Mouse (Mus musculus): ENCODE results near the gene S100a1. TPM values are rescaled to one million over a fixed set of nuclear protein-coding genes. Genes with fewer than 3 reads are reported as not detected.

The S100a1 gene
- polyA plus RNA-seq, 1 experiment from 2014 or later: 190 TPM

DNA sequence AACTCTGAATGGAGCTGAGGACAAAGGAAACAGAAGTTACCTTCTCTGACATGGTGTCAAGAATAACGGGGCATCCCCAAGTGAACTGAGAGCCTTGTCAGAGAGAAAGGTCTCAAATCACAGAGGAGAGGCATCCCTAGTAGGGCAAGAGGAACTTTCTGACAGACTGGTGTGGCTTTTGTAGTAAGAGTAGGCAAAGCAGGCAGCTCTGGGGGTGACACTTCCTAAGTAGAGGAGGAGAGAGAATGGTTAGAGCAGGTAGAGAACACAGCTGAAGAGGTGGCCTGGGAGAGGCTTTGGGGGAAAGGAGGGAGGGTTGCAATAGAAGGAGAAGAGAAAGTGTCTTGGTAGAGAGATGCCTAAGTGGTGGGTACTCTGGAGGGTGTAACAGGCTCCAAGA is 21.3 kb upstream of the S100a1 start:
- in situ Hi-C loops (cut with MboI; ENCODE audit: low pct_unique_long_range_greater_than_20kb): no loop called here
- ATAC-seq (no peak), DNase-seq (ENCODE audit: low read depth, low spot score) (no peak)
- no peak for TF ChIP-seq CTCF (IDR thresholded peaks at IDR 0.05)
- ChIA-PET POLR2A (no interaction called here), CTCF (interaction anchor here (0.9 to 4.6 kb wide), 4 partner anchors 10 to 80 kb away, joined by 3 to 38 read pairs (median 10); partner anchors contain the start of gene S100a14)
- no peaks in the 10 kb centered on the region for H3K27me3 ChIP-seq

DNA sequence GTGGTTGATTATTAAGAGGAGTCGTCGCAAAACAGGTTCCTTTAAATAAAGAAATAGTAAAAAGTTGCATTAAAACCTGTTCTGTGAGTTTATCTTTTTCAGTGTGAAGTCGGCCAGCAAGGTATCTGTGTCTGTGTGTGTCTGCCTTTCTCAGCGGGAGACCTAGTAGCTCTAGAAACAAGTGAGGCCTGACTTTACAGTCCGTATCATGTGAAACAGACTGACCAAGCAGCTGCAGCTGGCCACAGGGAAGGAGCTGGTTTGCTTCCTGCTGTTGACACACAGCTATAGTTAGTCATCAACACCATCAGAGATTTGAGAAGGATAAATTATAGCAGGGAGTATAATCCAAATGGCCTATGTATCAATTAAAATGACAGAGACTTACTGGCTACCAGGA is 17.5 kb upstream of the S100a1 start:
- ATAC-seq (no peak), DNase-seq (ENCODE audit: low read depth, low spot score) (no peak)
- CTCF ChIA-PET: interaction anchor here (1.3 to 1.4 kb wide), 2 partner anchors 12 to 52 kb away, joined by 3 read pairs; no protein-coding TSS in a partner anchor
- in situ Hi-C loops (cut with MboI; ENCODE audit: low pct_unique_long_range_greater_than_20kb): no loop called here
- no peak for TF ChIP-seq CTCF (IDR thresholded peaks at IDR 0.05)
- POLR2A ChIA-PET: no interaction called here
- H3K27me3 ChIP-seq: no peaks in the 10 kb centered on the region

DNA sequence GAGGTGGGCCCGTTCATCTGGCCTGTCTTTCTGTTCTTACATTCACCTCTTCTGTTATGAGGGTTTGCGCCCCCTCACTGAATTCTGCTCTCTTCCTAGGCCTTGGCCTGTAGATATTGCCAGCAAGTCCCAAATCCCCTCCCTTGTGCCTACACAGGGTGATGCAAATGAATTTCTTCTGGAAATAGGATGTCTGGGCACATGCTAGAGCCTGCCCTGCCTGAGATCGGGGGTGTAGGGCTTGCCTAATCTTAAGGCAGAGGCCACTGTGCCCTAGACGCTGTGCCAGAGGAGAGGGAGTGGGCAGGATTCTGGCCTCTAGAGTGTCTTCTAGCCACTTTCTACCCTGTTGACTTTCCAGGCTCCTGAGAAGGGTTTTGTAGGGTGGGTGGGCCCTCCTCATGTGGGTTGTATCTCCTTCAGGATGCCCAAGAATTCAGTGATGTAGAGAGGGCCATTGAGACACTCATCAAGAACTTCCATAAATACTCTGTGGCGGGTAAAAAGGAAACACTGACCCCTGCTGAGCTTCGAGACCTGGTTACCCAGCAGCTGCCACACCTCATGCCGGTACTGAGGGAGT is 13.2 kb upstream of the S100a1 start:
- ChIA-PET CTCF (interaction anchor here (1.0 to 6.2 kb wide), 6 partner anchors 9 to 125 kb away, joined by 4 to 66 read pairs (median 22); partner anchors contain the start of genes S100a16, S100a6 and S100a7a), POLR2A (interaction anchor here (0.8 to 1.3 kb wide), 5 partner anchors 9 to 87 kb away, joined by 3 to 4 read pairs (median 3); partner anchors contain the start of gene S100a16)
- DNase-seq (ENCODE audit: low read depth, low spot score) (no peak), ATAC-seq (no peak)
- H3K27me3 ChIP-seq: no peaks in the 10 kb centered on the region
- no peak for TF ChIP-seq CTCF (IDR thresholded peaks at IDR 0.05)
- in situ Hi-C loops (cut with MboI; ENCODE audit: low pct_unique_long_range_greater_than_20kb): no loop called here

DNA sequence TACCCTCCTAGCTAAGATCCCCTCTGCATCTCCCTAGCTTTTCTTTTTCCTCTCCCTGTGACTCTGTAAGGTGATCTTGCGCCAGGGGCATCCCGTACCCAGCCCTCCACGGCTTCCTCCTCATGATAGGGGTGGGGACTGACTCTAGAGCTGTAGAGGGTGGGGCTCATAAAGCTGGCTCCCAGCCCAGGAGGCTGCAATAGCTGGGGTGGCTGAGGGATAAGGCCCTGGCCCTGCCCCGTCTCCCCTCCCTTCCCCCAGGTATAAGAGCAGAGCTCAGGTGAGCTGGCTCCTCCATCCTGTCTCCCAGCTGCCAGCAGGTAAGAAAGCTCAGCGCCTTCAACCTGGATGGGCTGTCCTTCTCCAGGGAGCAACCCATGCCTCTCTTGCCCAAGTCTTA is 12.4 kb upstream of the S100a1 start, which contains the start of gene S100a14:
Gene S100a14 (plus strand): TSS at position 277 of the 400 bp plus-strand sequence.
- DNase-seq (ENCODE audit: low read depth, low spot score): no peak
- ChIA-PET CTCF (interaction anchor here (0.9 to 6.2 kb wide), 17 partner anchors 10 to 179 kb away, joined by 3 to 66 read pairs (median 6); partner anchors contain the start of genes Chtop, S100a16, S100a3 and S100a6), POLR2A (interaction anchor here (0.8 to 1.3 kb wide), 4 partner anchors 10 to 88 kb away, joined by 3 to 4 read pairs (median 3); partner anchors contain the start of gene S100a16)
- ATAC-seq: no peak
- in situ Hi-C loops (cut with MboI; ENCODE audit: low pct_unique_long_range_greater_than_20kb): no loop called here
- no peak for TF ChIP-seq CTCF (IDR thresholded peaks at IDR 0.05)
- no peaks in the 10 kb centered on the region for H3K27me3 ChIP-seq

DNA sequence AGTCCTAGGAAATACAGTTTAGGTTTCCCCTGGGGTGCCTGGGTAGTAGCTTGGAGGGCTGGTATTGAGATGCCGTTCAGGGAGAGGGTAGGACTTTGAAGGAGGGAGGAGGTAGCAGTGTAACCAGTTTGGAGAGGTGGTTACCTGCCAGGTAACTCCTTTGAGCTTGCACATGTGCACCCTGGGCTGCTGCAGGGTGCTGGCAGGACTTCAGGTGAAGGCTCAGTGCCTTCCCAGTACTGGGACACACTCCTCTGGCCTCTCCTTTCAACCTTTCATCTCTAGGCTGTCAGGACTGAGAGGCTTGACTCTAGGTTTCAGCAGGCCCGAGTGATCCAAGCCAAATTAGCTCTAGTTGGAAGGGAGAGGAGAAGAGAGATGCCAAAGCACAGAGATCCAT is 11.9 kb upstream of the S100a1 start:
- TF ChIP-seq CTCF (IDR thresholded peaks at IDR 0.05): no peak

DNA sequence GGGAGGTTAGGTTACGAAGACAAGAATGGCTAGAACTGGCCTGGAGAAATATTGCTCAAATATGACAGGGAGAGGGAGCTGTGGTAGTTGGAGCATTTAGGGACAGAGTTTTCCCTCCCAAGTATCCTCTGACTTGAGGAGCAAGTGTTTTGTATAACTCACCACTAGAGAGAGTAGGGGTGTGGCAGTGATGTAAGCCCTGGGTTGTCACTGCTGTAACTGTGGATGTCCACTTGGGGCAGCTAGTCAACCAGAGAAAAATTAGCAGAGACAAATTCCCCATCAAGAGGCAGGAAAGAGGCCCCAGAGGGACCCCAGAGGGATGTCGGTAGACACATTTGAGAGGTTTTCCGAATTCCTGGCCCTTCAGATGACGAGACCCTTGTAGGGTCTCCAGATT is 11.2 kb upstream of the S100a1 start:
- DNase-seq (ENCODE audit: low read depth, low spot score) (no peak), ATAC-seq (peak; percentile 73)
- TF ChIP-seq CTCF (IDR thresholded peaks at IDR 0.05): peak; percentile 98
- ChIA-PET POLR2A (interaction anchor here (0.6 to 1.2 kb wide), 3 partner anchors 58 to 164 kb away, joined by 3 read pairs; partner anchors contain the start of gene S100a4), CTCF (interaction anchor here (0.9 to 6.2 kb wide), 27 partner anchors 10 to 185 kb away, joined by 3 to 66 read pairs (median 5); partner anchors contain the start of genes Chtop, Gm42674, S100a16 and S100a3)
- no peaks in the 10 kb centered on the region for H3K27me3 ChIP-seq
- in situ Hi-C loops (cut with MboI; ENCODE audit: low pct_unique_long_range_greater_than_20kb): no loop called here

More for the DNA sequence above, 11.9 kb upstream of the S100a1 start:
- ChIA-PET CTCF (interaction anchor here (0.9 to 6.2 kb wide), 21 partner anchors 10 to 184 kb away, joined by 3 to 66 read pairs (median 6); partner anchors contain the start of genes Chtop, S100a16, S100a3 and S100a6), POLR2A (no interaction called here)
- in situ Hi-C loops (cut with MboI; ENCODE audit: low pct_unique_long_range_greater_than_20kb): no loop called here
- DNase-seq (ENCODE audit: low read depth, low spot score): no peak
- ATAC-seq: no peak
- H3K27me3 ChIP-seq: no peaks in the 10 kb centered on the region

DNA sequence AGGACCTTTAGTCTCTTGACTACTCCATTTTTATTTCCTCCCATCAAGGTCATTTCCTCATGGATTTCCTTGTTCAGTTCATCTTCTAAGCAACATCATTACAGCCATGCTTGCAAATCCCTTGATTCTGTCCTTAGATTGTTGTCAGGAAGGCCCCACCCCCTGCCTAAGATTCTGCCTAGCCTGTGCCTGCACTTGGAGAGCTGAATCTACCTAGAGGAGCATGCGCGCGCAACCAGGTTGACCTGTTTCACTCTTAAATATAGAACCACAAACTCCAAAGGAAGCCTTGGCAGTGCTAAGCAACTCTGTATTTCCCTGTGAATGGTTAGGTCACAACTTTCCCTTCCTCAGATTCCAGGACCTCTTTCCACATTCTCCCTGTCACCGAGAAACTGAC is 3.5 kb upstream of the S100a1 start:
- ATAC-seq (no peak), DNase-seq (ENCODE audit: low read depth, low spot score) (no peak)
- ChIA-PET POLR2A (no interaction called here), CTCF (interaction anchor here (1.1 to 1.3 kb wide), 2 partner anchors 91 to 193 kb away, joined by 3 to 7 read pairs; no protein-coding TSS in a partner anchor)
- in situ Hi-C loops (cut with MboI; ENCODE audit: low pct_unique_long_range_greater_than_20kb): loop anchor here (5.0 kb wide), 1 partner anchor 100 kb away; no protein-coding TSS in a partner anchor
- no peaks in the 10 kb centered on the region for H3K27me3 ChIP-seq
- no peak for TF ChIP-seq CTCF (IDR thresholded peaks at IDR 0.05)

DNA sequence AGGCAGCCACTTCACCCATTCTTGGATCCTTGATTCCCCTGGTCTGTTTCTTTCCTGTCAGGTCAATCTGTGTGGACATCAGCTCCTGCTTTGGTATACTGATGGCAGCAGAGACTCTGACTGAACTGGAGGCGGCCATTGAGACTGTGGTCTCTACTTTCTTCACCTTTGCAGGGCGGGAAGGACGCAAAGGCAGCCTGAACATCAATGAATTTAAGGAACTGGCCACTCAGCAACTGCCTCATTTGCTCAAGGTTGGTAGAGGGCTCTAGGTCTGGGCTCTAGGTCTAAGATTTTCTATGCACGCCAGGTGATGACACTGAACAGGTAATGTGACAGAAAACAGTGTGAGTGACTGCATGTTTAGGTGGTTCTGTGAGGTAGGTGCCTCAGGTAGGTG is 1.6 kb upstream of the S100a1 start:
- in situ Hi-C loops (cut with MboI; ENCODE audit: low pct_unique_long_range_greater_than_20kb): loop anchor here (5.0 kb wide), 1 partner anchor 102 kb away; no protein-coding TSS in a partner anchor
- no peaks in the 10 kb centered on the region for H3K27me3 ChIP-seq
- ATAC-seq: no peak
- TF ChIP-seq CTCF (IDR thresholded peaks at IDR 0.05): no peak
- CTCF ChIA-PET: interaction anchor here (1.2 to 1.6 kb wide), 3 partner anchors 9 to 138 kb away, joined by 3 to 4 read pairs (median 4); partner anchors contain the start of genes S100a7a and Snapin
- no peak for DNase-seq (ENCODE audit: low read depth, low spot score)
- POLR2A ChIA-PET: no interaction called here

DNA sequence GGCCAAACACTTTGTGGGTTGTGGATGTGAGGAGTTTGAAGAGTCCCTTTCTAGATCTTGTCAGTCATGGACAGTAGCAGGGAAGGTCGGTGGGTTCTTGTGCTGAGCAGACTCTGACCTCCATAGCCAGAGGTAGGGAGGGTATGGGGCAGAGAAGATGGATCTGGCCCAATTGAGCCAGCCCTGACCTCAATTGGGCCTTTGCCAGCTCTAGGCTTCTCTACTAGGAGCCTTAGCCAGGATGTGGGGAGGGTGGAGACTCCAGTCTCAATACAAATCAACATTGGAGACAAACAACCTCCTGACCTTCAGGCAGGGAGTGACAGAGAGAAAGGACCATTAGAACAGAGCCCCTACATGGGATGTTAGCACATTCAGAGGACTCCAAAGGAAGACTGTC is 1.1 kb upstream of the S100a1 start:
- ChIA-PET CTCF (interaction anchor here (0.9 to 1.6 kb wide), 4 partner anchors 10 to 138 kb away, joined by 3 to 4 read pairs (median 4); partner anchors contain the start of genes S100a7a and Snapin), POLR2A (no interaction called here)
- no peak for DNase-seq (ENCODE audit: low read depth, low spot score)
- in situ Hi-C loops (cut with MboI; ENCODE audit: low pct_unique_long_range_greater_than_20kb): loop anchor here (5.0 kb wide), 1 partner anchor 102 kb away; no protein-coding TSS in a partner anchor
- no peak for ATAC-seq
- TF ChIP-seq CTCF (IDR thresholded peaks at IDR 0.05): no peak
- H3K27me3 ChIP-seq: no peaks in the 10 kb centered on the region

DNA sequence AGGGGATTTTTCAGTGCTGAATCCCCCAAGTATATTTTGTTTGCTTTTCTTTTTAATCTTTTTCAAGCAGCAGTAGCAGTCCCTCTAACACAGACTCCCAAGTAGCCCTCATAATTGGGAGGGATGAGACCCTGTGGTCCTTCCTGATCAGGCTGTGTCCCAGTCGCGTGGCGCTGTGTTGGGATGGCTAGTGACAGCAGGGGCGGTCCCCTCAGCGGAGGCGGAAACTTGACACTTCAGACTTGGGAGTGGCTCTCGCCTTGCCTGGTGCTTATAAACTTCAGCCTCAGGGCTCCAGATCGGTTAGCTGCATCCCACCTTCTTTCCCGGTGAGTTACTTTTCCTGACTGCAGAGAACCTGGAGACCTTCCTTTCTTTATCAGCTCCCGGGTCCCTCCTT is 499 bp upstream of the S100a1 start:
- DNase-seq (ENCODE audit: low read depth, low spot score): no peak
- ChIA-PET POLR2A (no interaction called here), CTCF (interaction anchor here (0.9 to 1.6 kb wide), 4 partner anchors 11 to 139 kb away, joined by 3 to 4 read pairs (median 4); partner anchors contain the start of genes S100a7a and Snapin)
- peak; percentile 64 for ATAC-seq
- in situ Hi-C loops (cut with MboI; ENCODE audit: low pct_unique_long_range_greater_than_20kb): loop anchor here (5.0 kb wide), 1 partner anchor 103 kb away; no protein-coding TSS in a partner anchor
- TF ChIP-seq CTCF (IDR thresholded peaks at IDR 0.05): no peak
- no peaks in the 10 kb centered on the region for H3K27me3 ChIP-seq
